Mouse (Mus musculus): ENCODE results near the gene Pde4d.

The Pde4d gene

GRCm38 (mm10) chr13:109518194-109518593 is 1068.4 kb downstream of the Pde4d start:
- in situ Hi-C loops (cut with MboI; ENCODE audit: low pct_unique_long_range_greater_than_20kb in 1 of 2, low sequenced_read_pairs in 2 of 2, unreplicated experiment in 1 of 2): no loop called here

- in situ Hi-C loops (cut with MboI; ENCODE audit: low pct_unique_long_range_greater_than_20kb in 1 of 2, low sequenced_read_pairs in 2 of 2, unreplicated experiment in 1 of 2): no loop called here
These were observed 1069.7 kb downstream of the Pde4d start for GRCm38 (mm10) chr13:109519485-109519884.

- in situ Hi-C loops (cut with MboI; ENCODE audit: low pct_unique_long_range_greater_than_20kb in 1 of 2, low sequenced_read_pairs in 2 of 2, unreplicated experiment in 1 of 2): no loop called here
These were observed 1070.4 kb downstream of the Pde4d start for GRCm38 (mm10) chr13:109519966-109520646.

GRCm38 (mm10) chr13:109533838-109534523 is 1084.2 kb downstream of the Pde4d start:
- in situ Hi-C loops (cut with MboI; ENCODE audit: low pct_unique_long_range_greater_than_20kb in 1 of 2, low sequenced_read_pairs in 2 of 2, unreplicated experiment in 1 of 2): loop anchor here in 1 of 2 experiments (25.0 kb wide), 1 partner anchor 297 kb away; no protein-coding TSS in a partner anchor

GRCm38 (mm10) chr13:109534709-109535284 is 1085.0 kb downstream of the Pde4d start:
- in situ Hi-C loops (cut with MboI; ENCODE audit: low pct_unique_long_range_greater_than_20kb in 1 of 2, low sequenced_read_pairs in 2 of 2, unreplicated experiment in 1 of 2): loop anchor here in 1 of 2 experiments (25.0 kb wide), 1 partner anchor 297 kb away; no protein-coding TSS in a partner anchor

GRCm38 (mm10) chr13:109536636-109537035 is 1086.9 kb downstream of the Pde4d start:
- in situ Hi-C loops (cut with MboI; ENCODE audit: low pct_unique_long_range_greater_than_20kb in 1 of 2, low sequenced_read_pairs in 2 of 2, unreplicated experiment in 1 of 2): loop anchor here in 1 of 2 experiments (25.0 kb wide), 1 partner anchor 299 kb away; no protein-coding TSS in a partner anchor

GRCm38 (mm10) chr13:109539371-109539770 is 1089.6 kb downstream of the Pde4d start:
- in situ Hi-C loops (cut with MboI; ENCODE audit: low pct_unique_long_range_greater_than_20kb in 1 of 2, low sequenced_read_pairs in 2 of 2, unreplicated experiment in 1 of 2): loop anchor here in 1 of 2 experiments (25.0 kb wide), 1 partner anchor 302 kb away; no protein-coding TSS in a partner anchor

- in situ Hi-C loops (cut with MboI; ENCODE audit: low pct_unique_long_range_greater_than_20kb in 1 of 2, low sequenced_read_pairs in 2 of 2, unreplicated experiment in 1 of 2): loop anchor here (10.0 to 25.0 kb wide), 2 partner anchors 307 to 310 kb away; no protein-coding TSS in a partner anchor
These were observed 1094.9 kb downstream of the Pde4d start for GRCm38 (mm10) chr13:109544646-109545045.

GRCm38 (mm10) chr13:109546337-109546736 is 1096.6 kb downstream of the Pde4d start:
- in situ Hi-C loops (cut with MboI; ENCODE audit: low pct_unique_long_range_greater_than_20kb in 1 of 2, low sequenced_read_pairs in 2 of 2, unreplicated experiment in 1 of 2): loop anchor here (10.0 to 25.0 kb wide), 2 partner anchors 309 to 312 kb away; no protein-coding TSS in a partner anchor

- in situ Hi-C loops (cut with MboI; ENCODE audit: low pct_unique_long_range_greater_than_20kb in 1 of 2, low sequenced_read_pairs in 2 of 2, unreplicated experiment in 1 of 2): loop anchor here (10.0 to 25.0 kb wide), 2 partner anchors 310 to 312 kb away; no protein-coding TSS in a partner anchor
These were observed 1097.3 kb downstream of the Pde4d start for GRCm38 (mm10) chr13:109547006-109547587.

GRCm38 (mm10) chr13:109547700-109548099 is 1098.0 kb downstream of the Pde4d start:
- in situ Hi-C loops (cut with MboI; ENCODE audit: low pct_unique_long_range_greater_than_20kb in 1 of 2, low sequenced_read_pairs in 2 of 2, unreplicated experiment in 1 of 2): loop anchor here (10.0 to 25.0 kb wide), 2 partner anchors 310 to 313 kb away; no protein-coding TSS in a partner anchor

- in situ Hi-C loops (cut with MboI; ENCODE audit: low pct_unique_long_range_greater_than_20kb in 1 of 2, low sequenced_read_pairs in 2 of 2, unreplicated experiment in 1 of 2): loop anchor here (10.0 to 25.0 kb wide), 2 partner anchors 311 to 313 kb away; no protein-coding TSS in a partner anchor
These were observed 1098.5 kb downstream of the Pde4d start for GRCm38 (mm10) chr13:109548263-109548662.

GRCm38 (mm10) chr13:109548771-109549555 is 1099.2 kb downstream of the Pde4d start:
- in situ Hi-C loops (cut with MboI; ENCODE audit: low pct_unique_long_range_greater_than_20kb in 1 of 2, low sequenced_read_pairs in 2 of 2, unreplicated experiment in 1 of 2): loop anchor here (10.0 to 25.0 kb wide), 2 partner anchors 312 to 314 kb away; no protein-coding TSS in a partner anchor

GRCm38 (mm10) chr13:109551836-109552235 is 1102.1 kb downstream of the Pde4d start:
- in situ Hi-C loops (cut with MboI; ENCODE audit: low pct_unique_long_range_greater_than_20kb in 1 of 2, low sequenced_read_pairs in 2 of 2, unreplicated experiment in 1 of 2): loop anchor here in 1 of 2 experiments (10.0 kb wide), 1 partner anchor 207 kb away; no protein-coding TSS in a partner anchor

- in situ Hi-C loops (cut with MboI; ENCODE audit: low pct_unique_long_range_greater_than_20kb in 1 of 2, low sequenced_read_pairs in 2 of 2, unreplicated experiment in 1 of 2): loop anchor here in 1 of 2 experiments (10.0 kb wide), 1 partner anchor 211 kb away; no protein-coding TSS in a partner anchor
These were observed 1105.8 kb downstream of the Pde4d start for GRCm38 (mm10) chr13:109555513-109555912.

GRCm38 (mm10) chr13:109556853-109557252 is 1107.1 kb downstream of the Pde4d start:
- in situ Hi-C loops (cut with MboI; ENCODE audit: low pct_unique_long_range_greater_than_20kb in 1 of 2, low sequenced_read_pairs in 2 of 2, unreplicated experiment in 1 of 2): loop anchor here in 1 of 2 experiments (10.0 kb wide), 1 partner anchor 212 kb away; no protein-coding TSS in a partner anchor
